Mouse (Mus musculus): Measurements from ENCODE around the gene D1Pas1. TPM values are rescaled to one million over a fixed set of nuclear protein-coding genes. Genes with fewer than 3 reads are reported as not detected.

Gene D1Pas1
- total RNA-seq, 1 experiment = 13.9 TPM

DNA sequence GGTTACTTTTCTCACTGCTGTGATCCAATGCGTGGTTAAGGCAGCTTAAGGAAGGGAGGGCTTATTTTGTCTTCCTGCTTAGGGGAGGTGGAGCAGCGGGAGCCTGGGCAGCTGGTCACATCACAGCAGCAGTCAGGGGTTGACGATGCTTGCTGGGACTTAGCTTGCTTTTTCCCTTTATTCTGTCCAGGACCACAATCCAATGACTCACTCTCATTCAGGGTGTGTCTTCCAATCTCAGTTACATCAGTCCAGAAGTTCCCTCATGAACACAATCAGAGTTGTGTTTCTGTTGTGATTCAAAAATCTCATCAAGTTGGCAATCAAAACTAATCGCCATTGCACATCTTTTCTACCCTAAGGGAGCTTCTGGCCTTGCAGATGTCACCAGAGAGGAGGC is 48.9 kb downstream of the D1Pas1 start:
- Histone ChIP-seq H3K4me1 (ENCODE audit: control insufficient read depth in 2 of 2, insufficient read depth in 2 of 2, low read length in 2 of 2, poor library complexity in 1 of 2) (no peaks in the 10 kb centered on the region), H3K4me3 (ENCODE audit: insufficient read depth in 1 of 2, low read depth in 1 of 2, low read length in 2 of 2, poor library complexity in 1 of 2, severe bottlenecking in 1 of 2) (no peak overlapping the region), H3K9me3 (ENCODE audit: control insufficient read depth, insufficient read depth, low read depth, low read length) (no peaks in the 10 kb centered on the region), H3K36me3 (ENCODE audit: control insufficient read depth, insufficient read depth, low read length, poor library complexity, severe bottlenecking) (no peaks in the 10 kb centered on the region), H3K27ac (ENCODE audit: insufficient read depth, low read depth, low read length, poor library complexity, severe bottlenecking) (no peak overlapping the region), H3K9ac (ENCODE audit: insufficient read depth, low read depth, low read length, poor library complexity, severe bottlenecking) (no peak overlapping the region)
- in situ Hi-C loops (cut with MboI; ENCODE audit: low sequenced_read_pairs in 2 of 2, unreplicated experiment in 2 of 2) = no loop called here
- no peak for DNase-seq (ENCODE audit: low read depth, low spot score)
- no peak for TF ChIP-seq MAFK (IDR thresholded peaks at IDR 0.05; ENCODE audit: insufficient read depth, low read depth, low read length)
- TF ChIP-seq ZNF384 (IDR thresholded peaks at IDR 0.05; ENCODE audit: low read depth, low read length) = no peak
- TF ChIP-seq HCFC1 (IDR thresholded peaks at IDR 0.05; ENCODE audit: borderline replicate concordance, insufficient read depth, low read length) = no peak
- no peak for TF ChIP-seq CHD2 (IDR thresholded peaks at IDR 0.05; ENCODE audit: low read depth, low read length)
- TF ChIP-seq ZC3H11A (IDR thresholded peaks at IDR 0.05; ENCODE audit: borderline replicate concordance, low read depth, low read length) = no peak

DNA sequence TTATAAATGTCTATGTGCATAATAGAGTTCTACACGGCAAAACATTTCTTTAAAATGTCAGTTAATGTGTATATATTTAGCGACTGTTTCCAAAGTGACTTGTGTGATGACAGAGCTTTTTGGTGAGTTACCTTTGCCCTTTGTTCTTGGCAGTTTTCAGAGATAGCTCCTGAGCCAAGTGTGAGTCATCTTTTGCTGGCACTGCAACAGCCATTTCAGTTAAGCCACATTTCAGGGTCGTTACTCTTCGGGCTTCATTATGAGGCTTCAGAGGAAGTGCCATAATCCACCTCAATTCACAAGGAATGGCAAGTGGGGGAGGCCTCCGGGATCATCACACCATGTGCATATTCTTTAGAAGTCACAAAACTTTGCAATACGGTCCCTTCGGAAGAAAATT is 52.8 kb downstream of the D1Pas1 start:
- in situ Hi-C loops (cut with MboI; ENCODE audit: low sequenced_read_pairs in 2 of 2, unreplicated experiment in 2 of 2) = no loop called here
- no peak overlapping the region for H3K4me3 ChIP-seq (ENCODE audit: insufficient read depth in 1 of 2, low read depth in 1 of 2, low read length in 2 of 2, poor library complexity in 1 of 2, severe bottlenecking in 1 of 2)
- H3K36me3 ChIP-seq (ENCODE audit: control insufficient read depth, insufficient read depth, low read length, poor library complexity, severe bottlenecking) = no peaks in the 10 kb centered on the region
- no peak for TF ChIP-seq HCFC1 (IDR thresholded peaks at IDR 0.05; ENCODE audit: borderline replicate concordance, insufficient read depth, low read length)
- H3K27ac ChIP-seq (ENCODE audit: insufficient read depth, low read depth, low read length, poor library complexity, severe bottlenecking) = no peak overlapping the region
- no peak overlapping the region for H3K9ac ChIP-seq (ENCODE audit: insufficient read depth, low read depth, low read length, poor library complexity, severe bottlenecking)
- no peak for DNase-seq (ENCODE audit: low read depth, low spot score)
- no peaks in the 10 kb centered on the region for H3K9me3 ChIP-seq (ENCODE audit: control insufficient read depth, insufficient read depth, low read depth, low read length)
- H3K4me1 ChIP-seq (ENCODE audit: control insufficient read depth in 2 of 2, insufficient read depth in 2 of 2, low read length in 2 of 2, poor library complexity in 1 of 2) = no peaks in the 10 kb centered on the region

Other genes with a start within 250 kb of the D1Pas1 start
- 67.3 and 93.6 TPM in 2 replicates for gene Rrp15, start 218.1 kb upstream of the D1Pas1 start, total RNA-seq (2012; rRNA removed)
- gene Spata17, start 248.0 kb downstream of the D1Pas1 start, total RNA-seq (2012; rRNA removed) = 0.26 and 0.36 TPM in 2 replicates
- 22.4 and 29.6 TPM in 2 replicates for gene Gpatch2, start 248.1 kb downstream of the D1Pas1 start, total RNA-seq (2012; rRNA removed)

Data from ES-E14 (cell line).